ENCODE assay signal across 8 mouse cellular contexts in genomic region chr16:94580844-94581405, GRCm38 (mm10). TPM values are rescaled to one million over a fixed set of nuclear protein-coding genes. Genes with fewer than 3 reads are reported as not detected.
DNase-seq lines count a peak whose midpoint lies in the region; ATAC-seq lines count a peak whose summit lies in the region.

No protein-coding gene starts in this region.

- no peak for DNase-seq in embryonic facial prominence, embryonic 10.5 days (ENCODE audit: low spot score)
- DNase-seq in lung, adult 18-20 months = no peak
- no peak for DNase-seq in thymus, postnatal 36 days
- DNase-seq in adrenal gland, adult 2 months = no peak

- H3K4me2 ChIP-seq in embryonic facial prominence, embryonic 12.5 days (replicated peaks) = no peak overlapping the region
- H3K4me2 ChIP-seq in lung, embryonic 16.5 days (ENCODE audit: low read depth, low read length) = no peak overlapping the region
- peak overlapping the region; percentile 43 for H3K4me2 ChIP-seq in heart, embryonic 12.5 days
- H3K4me2 ChIP-seq in liver, embryonic 16.5 days (ENCODE audit: low read depth, low read length) = no peak overlapping the region

- ATAC-seq in embryonic facial prominence, embryonic 12.5 days (ENCODE audit: insufficient number of reproducible peaks, insufficient read depth, low FRiP score, low TSS enrichment) = no peak
- ATAC-seq in lung, embryonic 16.5 days (ENCODE audit: low read depth) = peak; percentile 44; the same call in 1 of the 2 replicates
- peak; percentile 65; the same call in 1 of the 2 replicates for ATAC-seq in heart, embryonic 12.5 days (ENCODE audit: insufficient number of reproducible peaks, low FRiP score)
- peak; percentile 33; the same call in 1 of the 2 replicates for ATAC-seq in liver, embryonic 16.5 days (ENCODE audit: low read depth)

- no peak overlapping the region for H3K4me3 ChIP-seq in embryonic facial prominence, embryonic 12.5 days
- H3K4me3 ChIP-seq in embryonic facial prominence, embryonic 10.5 days = no peak overlapping the region
- no peak overlapping the region for H3K4me3 ChIP-seq in lung, embryonic 16.5 days (ENCODE audit: low read length)
- H3K4me3 ChIP-seq in heart, embryonic 12.5 days = no peak overlapping the region
- H3K4me3 ChIP-seq in liver, embryonic 16.5 days (ENCODE audit: low read depth, low read length) = no peak overlapping the region

- H3K27ac ChIP-seq in embryonic facial prominence, embryonic 12.5 days = 0 out of 2 replicates have a peak overlapping the region, but pooled peaks have one; percentile 30
- no peak overlapping the region for H3K27ac ChIP-seq in embryonic facial prominence, embryonic 10.5 days (replicated peaks)
- no peak overlapping the region for H3K27ac ChIP-seq in lung, embryonic 16.5 days (ENCODE audit: low read length)
- H3K27ac ChIP-seq in heart, embryonic 12.5 days (ENCODE audit: poor library complexity, severe bottlenecking) = peak overlapping the region; percentile 71
- peak overlapping the region; percentile 44 for H3K27ac ChIP-seq in liver, embryonic 16.5 days (ENCODE audit: low read length)

- H3K27me3 ChIP-seq in embryonic facial prominence, embryonic 12.5 days = no peaks in the 10 kb centered on the region
- no peaks in the 10 kb centered on the region for H3K27me3 ChIP-seq in embryonic facial prominence, embryonic 10.5 days (replicated peaks; ENCODE audit: low read depth, poor library complexity, severe bottlenecking)
- no peaks in the 10 kb centered on the region for H3K27me3 ChIP-seq in lung, embryonic 16.5 days (ENCODE audit: control insufficient read depth, insufficient read depth, low read depth, low read length)
- H3K27me3 ChIP-seq in heart, embryonic 12.5 days (replicated peaks) = no peaks in the 10 kb centered on the region
- H3K27me3 ChIP-seq in liver, embryonic 16.5 days (ENCODE audit: control insufficient read depth, insufficient read depth, low read depth, low read length) = no peaks in the 10 kb centered on the region

- H3K4me1 ChIP-seq in embryonic facial prominence, embryonic 12.5 days = peaks cover 38% of the 10 kb centered on the region
- H3K4me1 ChIP-seq in embryonic facial prominence, embryonic 10.5 days = peaks cover 38% of the 10 kb centered on the region
- peaks cover 16% of the 10 kb centered on the region for H3K4me1 ChIP-seq in lung, embryonic 16.5 days (replicated peaks; ENCODE audit: control insufficient read depth, insufficient read depth, low read length)
- peaks cover 83% of the 10 kb centered on the region for H3K4me1 ChIP-seq in heart, embryonic 12.5 days (replicated peaks)
- peaks cover 32% of the 10 kb centered on the region for H3K4me1 ChIP-seq in liver, embryonic 16.5 days (ENCODE audit: control insufficient read depth, low read depth, low read length)

- WGBS in embryonic facial prominence, embryonic 12.5 days = 40% methylated on average over 7 of the region's 7 CpGs
- 45% methylated on average over 7 of the region's 7 CpGs for WGBS in embryonic facial prominence, embryonic 10.5 days
- WGBS in lung, embryonic 16.5 days = 25% methylated on average over 7 of the region's 7 CpGs
- 11% methylated on average over 7 of the region's 7 CpGs for WGBS in heart, embryonic 12.5 days
- 43% methylated on average over 7 of the region's 7 CpGs for WGBS in liver, embryonic 16.5 days (ENCODE audit: insufficient replicate concordance)

- no peaks in the 10 kb centered on the region for H3K36me3 ChIP-seq in embryonic facial prominence, embryonic 12.5 days
- no peaks in the 10 kb centered on the region; the same call in 1 of the 2 replicates for H3K36me3 ChIP-seq in embryonic facial prominence, embryonic 10.5 days (replicated peaks)
- no peaks in the 10 kb centered on the region for H3K36me3 ChIP-seq in lung, embryonic 16.5 days (ENCODE audit: control insufficient read depth, insufficient read depth, low read length)
- H3K36me3 ChIP-seq in heart, embryonic 12.5 days = no peaks in the 10 kb centered on the region
- no peaks in the 10 kb centered on the region for H3K36me3 ChIP-seq in liver, embryonic 16.5 days (ENCODE audit: control insufficient read depth, insufficient read depth)

- no peaks in the 10 kb centered on the region for H3K9me3 ChIP-seq in embryonic facial prominence, embryonic 12.5 days
- H3K9me3 ChIP-seq in embryonic facial prominence, embryonic 10.5 days = no peaks in the 10 kb centered on the region
- H3K9me3 ChIP-seq in lung, embryonic 16.5 days (ENCODE audit: control insufficient read depth, low read length) = no peaks in the 10 kb centered on the region
- H3K9me3 ChIP-seq in heart, embryonic 12.5 days (replicated peaks) = no peaks in the 10 kb centered on the region
- no peaks in the 10 kb centered on the region for H3K9me3 ChIP-seq in liver, embryonic 16.5 days (replicated peaks; ENCODE audit: control insufficient read depth, low read length)

- no peak overlapping the region for H3K9ac ChIP-seq in embryonic facial prominence, embryonic 12.5 days
- no peak overlapping the region for H3K9ac ChIP-seq in lung, embryonic 16.5 days (ENCODE audit: low read length)
- peak overlapping the region; percentile 50; the same call in 1 of the 2 replicates for H3K9ac ChIP-seq in heart, embryonic 12.5 days
- no peak overlapping the region for H3K9ac ChIP-seq in liver, embryonic 16.5 days (ENCODE audit: low read depth, low read length)

RNA-seq across cellular contexts. Expression of gene Dyrk1a, which starts 11.1 kb away (rescaled TPM):
- polyA plus RNA-seq in embryonic facial prominence, embryonic 12.5 days (2016; fragmentation: Nextera tagmentation; extraction: Ambion mirVana) = 9.0 and 10.3 TPM in 2 replicates
- polyA plus RNA-seq in embryonic facial prominence, embryonic 10.5 days (2016; fragmentation: Nextera tagmentation; extraction: Ambion mirVana) = 9.5 and 10.0 TPM in 2 replicates
- polyA plus RNA-seq in lung, embryonic 16.5 days (2015; fragmentation: Nextera tagmentation; extraction: Ambion mirVana) = 8.0 and 9.0 TPM in 2 replicates
- polyA plus RNA-seq in heart, embryonic 12.5 days (2016; fragmentation: Nextera tagmentation; extraction: Ambion mirVana) = 7.3 and 7.9 TPM in 2 replicates
- 4.0 TPM in 2 replicates for polyA plus RNA-seq in liver, embryonic 16.5 days (2015; fragmentation: Nextera tagmentation; extraction: Ambion mirVana)
- total RNA-seq in adrenal gland, adult 2 months (2021) = 10 to 100 TPM; 60.5 to 97.8 TPM
- polyA plus RNA-seq in adrenal gland, adult 2 months (2012; rRNA removed) = 20.5 and 32.0 TPM in 2 replicates

RNA-seq across cellular contexts. Expression of gene Vps26c, which starts 54.3 kb away (rescaled TPM):
- 51.8 and 58.7 TPM in 2 replicates for polyA plus RNA-seq in embryonic facial prominence, embryonic 12.5 days (2016; fragmentation: Nextera tagmentation; extraction: Ambion mirVana)
- 53.9 and 59.4 TPM in 2 replicates for polyA plus RNA-seq in embryonic facial prominence, embryonic 10.5 days (2016; fragmentation: Nextera tagmentation; extraction: Ambion mirVana)
- polyA plus RNA-seq in lung, embryonic 16.5 days (2015; fragmentation: Nextera tagmentation; extraction: Ambion mirVana) = 57.8 and 68.0 TPM in 2 replicates
- 45.8 and 48.9 TPM in 2 replicates for polyA plus RNA-seq in heart, embryonic 12.5 days (2016; fragmentation: Nextera tagmentation; extraction: Ambion mirVana)
- 19.4 and 24.0 TPM in 2 replicates for polyA plus RNA-seq in liver, embryonic 16.5 days (2015; fragmentation: Nextera tagmentation; extraction: Ambion mirVana)
- 10 to 100 TPM; 53.7 to 58.8 TPM for total RNA-seq in adrenal gland, adult 2 months (2021)
- 24.1 and 25.1 TPM in 2 replicates for polyA plus RNA-seq in adrenal gland, adult 2 months (2012; rRNA removed)

Comparison
In these comparisons a context has a peak if more than half of its experiments do, and no peak if none do; other contexts are left out.
1. H3K27ac ChIP-seq: peak in embryonic facial prominence, embryonic 12.5 days (single experiment), heart, embryonic 12.5 days (single experiment) and liver, embryonic 16.5 days (single experiment); none in embryonic facial prominence, embryonic 10.5 days (single experiment) and lung, embryonic 16.5 days (single experiment).